12 mouse cellular contexts compared by ENCODE assay signal in the genomic region with DNA sequence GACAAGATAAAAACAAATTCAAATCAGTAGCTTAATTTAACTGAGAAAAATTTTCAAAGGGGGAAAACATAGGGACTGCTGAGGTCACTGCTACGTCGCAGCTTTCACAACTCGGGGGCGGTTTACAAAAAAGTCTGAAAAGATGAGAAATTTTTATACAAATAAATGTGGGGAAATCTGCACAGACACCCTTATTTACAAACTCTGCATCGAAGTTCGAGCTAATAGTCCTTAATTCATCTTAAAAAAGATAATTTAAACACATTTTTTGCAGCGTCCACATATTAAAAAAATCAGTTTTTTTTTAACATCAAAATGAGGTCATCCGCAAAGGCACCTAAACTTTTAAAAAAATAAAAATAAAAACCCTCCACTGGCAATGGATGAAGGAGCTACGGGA. TPM values are rescaled to one million over a fixed set of nuclear protein-coding genes. Genes with fewer than 3 reads are reported as not detected.
DNase-seq lines count a peak whose midpoint lies in the region; ATAC-seq and TF ChIP-seq lines count a peak whose summit lies in the region.
"Had no signal": no experiment of that assay in that cellular context is flagged by ENCODE, and none has a peak within 500 bp of the region (broad histone marks: within the 10 kb centered on the region; RNA-seq: fewer than 3 reads in every experiment).

No protein-coding gene starts in this region.

- H3K4me1 ChIP-seq in heart, embryonic 10.5 days, result peaks cover 62% of the 10 kb centered on the region
- H3K4me1 ChIP-seq in E14TG2a.4 (replicated peaks; ENCODE audit: low read depth, low read length), result peaks cover 70% of the 10 kb centered on the region
- H3K4me1 ChIP-seq in forebrain, embryonic 12.5 days, result peaks cover 61% of the 10 kb centered on the region
- H3K4me1 ChIP-seq in limb, embryonic 15.5 days, result peaks cover 71% of the 10 kb centered on the region
- H3K4me1 ChIP-seq in neural tube, embryonic 15.5 days, result peaks cover 36% of the 10 kb centered on the region
- H3K4me1 ChIP-seq in thymus, adult 2 months (replicated peaks; ENCODE audit: control insufficient read depth, insufficient read depth, low read length), result peaks cover 18% of the 10 kb centered on the region

- no peak for TF ChIP-seq CTCF in E14TG2a.4 (conservative IDR thresholded peaks at IDR 0.05; ENCODE audit: low read length)
- TF ChIP-seq CTCF in thymus, adult 2 months (IDR thresholded peaks at IDR 0.05; ENCODE audit: borderline replicate concordance, control insufficient read depth, extremely low read depth, insufficient read depth, low read length, poor library complexity), result no peak

- no peak for DNase-seq in heart, embryonic 10.5 days (ENCODE audit: low spot score)
- DNase-seq in heart, adult 11 months, result no peak
- no peak for DNase-seq in testis, postnatal 14 days (ENCODE audit: low spot score)
- no peak for DNase-seq in thymus, adult 2 months
- DNase-seq: cerebellum, adult 9-11 months; liver, embryonic 13.5 days had no signal

- ATAC-seq in forebrain, embryonic 12.5 days (ENCODE audit: low FRiP score), result no peak
- ATAC-seq in limb, embryonic 15.5 days (ENCODE audit: insufficient number of reproducible peaks, low FRiP score, low TSS enrichment, low read depth), result no peak
- ATAC-seq in neural tube, embryonic 15.5 days (ENCODE audit: low FRiP score), result no peak

- no peaks in the 10 kb centered on the region for H3K36me3 ChIP-seq in heart, embryonic 10.5 days
- H3K36me3 ChIP-seq in E14TG2a.4 (ENCODE audit: insufficient read depth, low read length), result no peaks in the 10 kb centered on the region
- 0 out of 2 replicates have a peak, but pooled peaks cover 4% of the 10 kb centered on the region for H3K36me3 ChIP-seq in forebrain, embryonic 12.5 days (replicated peaks)
- H3K36me3 ChIP-seq in limb, embryonic 15.5 days, result no peaks in the 10 kb centered on the region
- H3K36me3 ChIP-seq in neural tube, embryonic 15.5 days, result no peaks in the 10 kb centered on the region
- H3K36me3 ChIP-seq in thymus, adult 2 months (ENCODE audit: control insufficient read depth, insufficient read depth, low read length), result no peaks in the 10 kb centered on the region
- H3K36me3 ChIP-seq: heart, embryonic 15.5 days; kidney, embryonic 15.5 days; liver, embryonic 13.5 days had no signal

- TF ChIP-seq POLR2A in thymus, adult 2 months (IDR thresholded peaks at IDR 0.05; ENCODE audit: control insufficient read depth, extremely low read depth, insufficient read depth, low read length, poor library complexity), result no peak

- WGBS in heart, embryonic 10.5 days, result 1% methylated on average over 9 of the region's 9 CpGs
- WGBS in forebrain, embryonic 12.5 days, result 2% methylated on average over 9 of the region's 9 CpGs
- WGBS in limb, embryonic 15.5 days, result 3% methylated on average over 9 of the region's 9 CpGs
- WGBS in neural tube, embryonic 15.5 days, result under 1% methylated on average over 9 of the region's 9 CpGs
- 13% methylated on average over 9 of the region's 9 CpGs for WGBS in thymus, adult 2 months

- H3K27ac ChIP-seq in heart, embryonic 10.5 days, result peak overlapping the region; percentile 63; the same call in 1 of the 2 replicates
- H3K27ac ChIP-seq in forebrain, embryonic 12.5 days, result peak overlapping the region; percentile 96
- no peak overlapping the region for H3K27ac ChIP-seq in limb, embryonic 15.5 days
- H3K27ac ChIP-seq in neural tube, embryonic 15.5 days (replicated peaks), result no peak overlapping the region
- H3K27ac ChIP-seq in thymus, adult 2 months (ENCODE audit: control insufficient read depth, insufficient read depth, low read length), result no peak overlapping the region
- H3K27ac ChIP-seq: heart, embryonic 15.5 days; kidney, embryonic 15.5 days; liver, embryonic 13.5 days had no signal

- H3K9me3 ChIP-seq in heart, embryonic 10.5 days, result no peaks in the 10 kb centered on the region
- no peaks in the 10 kb centered on the region for H3K9me3 ChIP-seq in E14TG2a.4 (ENCODE audit: low read length)
- no peaks in the 10 kb centered on the region for H3K9me3 ChIP-seq in forebrain, embryonic 12.5 days
- no peaks in the 10 kb centered on the region for H3K9me3 ChIP-seq in limb, embryonic 15.5 days
- H3K9me3 ChIP-seq in neural tube, embryonic 15.5 days (replicated peaks), result no peaks in the 10 kb centered on the region
- H3K9me3 ChIP-seq: heart, embryonic 15.5 days; kidney, embryonic 15.5 days; liver, embryonic 13.5 days had no signal

- H3K4me3 ChIP-seq in heart, embryonic 10.5 days, result peak overlapping the region; percentile 71
- peak overlapping the region; percentile 23; the same call in 1 of the 2 replicates for H3K4me3 ChIP-seq in E14TG2a.4 (replicated peaks; ENCODE audit: low read length)
- peak overlapping the region; percentile 67 for H3K4me3 ChIP-seq in forebrain, embryonic 12.5 days (replicated peaks)
- peak overlapping the region; percentile 48 for H3K4me3 ChIP-seq in limb, embryonic 15.5 days
- no peak overlapping the region for H3K4me3 ChIP-seq in neural tube, embryonic 15.5 days (replicated peaks)
- no peak overlapping the region for H3K4me3 ChIP-seq in thymus, adult 2 months (ENCODE audit: control insufficient read depth, insufficient read depth, low read length)

- H3K27me3 ChIP-seq in heart, embryonic 10.5 days (ENCODE audit: insufficient read depth, poor library complexity, severe bottlenecking), result peaks cover 95% of the 10 kb centered on the region
- H3K27me3 ChIP-seq in E14TG2a.4 (ENCODE audit: insufficient read depth, low read length), result peaks cover 94% of the 10 kb centered on the region
- peaks cover 69% of the 10 kb centered on the region for H3K27me3 ChIP-seq in forebrain, embryonic 12.5 days
- H3K27me3 ChIP-seq in limb, embryonic 15.5 days, result peaks cover 91% of the 10 kb centered on the region
- peaks cover 83% of the 10 kb centered on the region for H3K27me3 ChIP-seq in neural tube, embryonic 15.5 days (replicated peaks)
- peaks cover 62% of the 10 kb centered on the region for H3K27me3 ChIP-seq in thymus, adult 2 months (ENCODE audit: control insufficient read depth, insufficient read depth, low read length)

- H3K9ac ChIP-seq in forebrain, embryonic 12.5 days, result peak overlapping the region; percentile 82
- H3K9ac ChIP-seq in limb, embryonic 15.5 days, result no peak overlapping the region
- H3K9ac ChIP-seq in neural tube, embryonic 15.5 days (replicated peaks), result no peak overlapping the region
- H3K9ac ChIP-seq: heart, embryonic 15.5 days; kidney, embryonic 15.5 days; liver, embryonic 13.5 days had no signal

- H3K4me2 ChIP-seq in forebrain, embryonic 12.5 days, result peak overlapping the region; percentile 89
- H3K4me2 ChIP-seq in limb, embryonic 15.5 days, result peak overlapping the region; percentile 34; the same call in 1 of the 2 replicates
- no peak overlapping the region for H3K4me2 ChIP-seq in neural tube, embryonic 15.5 days

RNA-seq across cellular contexts. Expression of gene Dlx2, which starts 3.0 kb away (rescaled TPM):
- polyA plus RNA-seq in heart, embryonic 10.5 days (2016; fragmentation: Nextera tagmentation; extraction: Ambion mirVana), result 3.0 and 3.9 TPM in 2 replicates
- polyA plus RNA-seq in forebrain, embryonic 12.5 days (2016; fragmentation: Nextera tagmentation; extraction: Ambion mirVana), result 85.9 and 133 TPM in 2 replicates
- 3.5 and 3.6 TPM in 2 replicates for polyA plus RNA-seq in limb, embryonic 15.5 days (2015; fragmentation: Nextera tagmentation; extraction: Ambion mirVana)
- 0.08 and 1.1 TPM in 2 replicates for polyA plus RNA-seq in neural tube, embryonic 15.5 days (2015; fragmentation: Nextera tagmentation; extraction: Ambion mirVana)
- 0.12 and 0.17 TPM in 2 replicates for polyA plus RNA-seq in thymus, adult 2 months (2012; rRNA removed)
- polyA plus RNA-seq: liver, embryonic 13.5 days had no signal

RNA-seq across cellular contexts. Expression of gene Dlx1, which starts 15.6 kb away (rescaled TPM):
- 3.5 and 4.3 TPM in 2 replicates for polyA plus RNA-seq in heart, embryonic 10.5 days (2016; fragmentation: Nextera tagmentation; extraction: Ambion mirVana)
- polyA plus RNA-seq in forebrain, embryonic 12.5 days (2016; fragmentation: Nextera tagmentation; extraction: Ambion mirVana), result 207 and 300 TPM in 2 replicates
- polyA plus RNA-seq in limb, embryonic 15.5 days (2015; fragmentation: Nextera tagmentation; extraction: Ambion mirVana), result 3.9 and 4.4 TPM in 2 replicates
- polyA plus RNA-seq in neural tube, embryonic 15.5 days (2015; fragmentation: Nextera tagmentation; extraction: Ambion mirVana), result 0.13 and 1.3 TPM in 2 replicates
- polyA plus RNA-seq in thymus, adult 2 months (2012; rRNA removed), result 0.78 and 0.99 TPM in 2 replicates

Comparison
In these comparisons a context has a peak if more than half of its experiments do, and no peak if none do; other contexts are left out.
1. H3K27ac ChIP-seq: peak in heart, embryonic 10.5 days (single experiment) and forebrain, embryonic 12.5 days (single experiment); none in limb, embryonic 15.5 days (single experiment), neural tube, embryonic 15.5 days (single experiment) and thymus, adult 2 months (single experiment).
2. H3K4me3 ChIP-seq: peak in heart, embryonic 10.5 days (single experiment), E14TG2a.4 (single experiment), forebrain, embryonic 12.5 days (single experiment) and limb, embryonic 15.5 days (single experiment); none in neural tube, embryonic 15.5 days (single experiment) and thymus, adult 2 months (single experiment).
3. RNA of gene Dlx2, which starts 3.0 kb away (polyA plus RNA-seq): 85.9 to 133 TPM in forebrain, embryonic 12.5 days; 3.0 to 3.9 TPM in heart, embryonic 10.5 days, 3.5 to 3.6 TPM in limb, embryonic 15.5 days, 0.12 to 0.17 TPM in thymus, adult 2 months and 0.08 to 1.1 TPM in neural tube, embryonic 15.5 days; every median in the first group is over 10 times any median in the second.
4. RNA of gene Dlx1, which starts 15.6 kb away (polyA plus RNA-seq): 207 to 300 TPM in forebrain, embryonic 12.5 days; 3.9 to 4.4 TPM in limb, embryonic 15.5 days, 3.5 to 4.3 TPM in heart, embryonic 10.5 days, 0.78 to 0.99 TPM in thymus, adult 2 months and 0.13 to 1.3 TPM in neural tube, embryonic 15.5 days; every median in the first group is over 10 times any median in the second.